Mouse (Mus musculus) kidney, embryonic 16.5 days (tissue): ENCODE results near the gene Scgn. TPM values are rescaled to one million over a fixed set of nuclear protein-coding genes. Genes with fewer than 3 reads are reported as not detected.

Experiments
- ATAC-seq: fragments of 200-750 bp; cut with Nextera tagmentation; 2 replicates; pipeline ENCODE4 v1.8.0; 2017; ENCODE audit warnings: moderate TSS enrichment; ENCODE audit not compliant: low FRiP score, low TSS enrichment
- H3K27ac ChIP-seq: fragments of 300-500 bp; sonication (generic); 2 replicates; pipeline ENCODE4 v1.5.1; 2014; ENCODE audit warnings: low read length
- H3K27me3 ChIP-seq: fragments of 300-500 bp; sonication (generic); 2 replicates; pipeline ENCODE4 v1.6.1; 2014; ENCODE audit warnings: low read length, control low read depth, mixed read lengths; ENCODE audit not compliant: insufficient read depth
- H3K36me3 ChIP-seq: fragments of 300-500 bp; sonication (generic); 2 replicates; pipeline ENCODE4 v1.6.1; 2014; ENCODE audit warnings: low read length, control low read depth, mixed read lengths; ENCODE audit not compliant: insufficient read depth
- H3K4me1 ChIP-seq: fragments of 300-500 bp; sonication (generic); 2 replicates; pipeline ENCODE4 v1.6.1; 2014; ENCODE audit warnings: low read length, control low read depth, mixed read lengths; ENCODE audit not compliant: insufficient read depth
- H3K4me2 ChIP-seq: fragments of 300-500 bp; sonication (generic); replicated peaks from 2 replicates; pipeline ENCODE4 v1.6.1; 2014; ENCODE audit warnings: low read depth, low read length
- H3K4me3 ChIP-seq: fragments of 300-500 bp; sonication (generic); 2 replicates; pipeline ENCODE4 v1.5.1; 2014; ENCODE audit warnings: mild to moderate bottlenecking, low read length
- H3K9ac ChIP-seq: fragments of 300-500 bp; sonication (generic); replicated peaks from 2 replicates; pipeline ENCODE4 v1.6.1; 2014; ENCODE audit warnings: low read length
- H3K9me3 ChIP-seq: fragments of 300-500 bp; sonication (generic); 2 replicates; pipeline ENCODE4 v1.6.1; 2016; ENCODE audit warnings: low read length, control low read depth
- WGBS: fragments of 180-500 bp; shearing (Covaris S2); extraction: QIAGEN DNeasy Blood & Tissue Kit; methylation state at CpG from one replicate; pipeline ENCODE4 v1.1.7; 2014; 5-methylcytosine and 5-hydroxymethylcytosine counted together
- polyA plus RNA-seq: library from polyadenylated mRNA; unstranded; fragments of >200 nt; fragmentation: Nextera tagmentation; extraction: Ambion mirVana; gene quantifications from 2 replicates; pipeline ENCODE4 v1.2.1, GENCODE M21; 2015

Gene Scgn
- 0.17 TPM in 1 of 2 replicates, not detected in the other for polyA plus RNA-seq

DNA sequence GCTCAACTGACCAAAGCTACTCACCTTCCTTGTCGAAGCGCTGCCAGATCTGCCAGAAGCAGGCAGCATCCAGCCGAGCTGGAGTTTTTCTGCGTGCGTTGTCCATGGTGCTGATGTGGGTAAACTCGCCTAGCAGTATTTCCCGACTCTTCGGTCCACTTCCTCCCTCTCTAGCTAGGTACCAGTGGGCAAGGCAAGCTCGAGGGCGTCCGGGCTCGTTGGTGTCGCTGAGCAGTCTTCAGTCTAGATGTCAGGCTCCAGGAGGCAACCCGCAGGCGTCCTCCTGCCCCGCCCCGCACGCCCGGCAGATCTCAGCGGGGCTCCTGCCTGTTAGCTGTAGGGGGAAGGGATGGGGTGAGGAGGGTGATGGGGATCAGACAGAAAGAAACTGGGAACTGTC, at the start of gene Scgn:
TSS of gene Scgn (minus strand) at position 287 of the 400 bp plus-strand sequence.
- 0 out of 2 replicates have a peak, but pooled peaks cover 3% of the 10 kb centered on the region for H3K4me1 ChIP-seq
- no peak within 1 kb of the TSS for H3K4me2 ChIP-seq
- peak; percentile 67; the same call in 1 of the 2 replicates for ATAC-seq
- no peak within 1 kb of the TSS for H3K4me3 ChIP-seq
- no peaks in the 10 kb centered on the region for H3K36me3 ChIP-seq
- H3K9ac ChIP-seq = no peak within 1 kb of the TSS
- H3K27ac ChIP-seq = no peak within 1 kb of the TSS
- 1% methylated on average over 20 of the region's 20 CpGs for WGBS
- H3K27me3 ChIP-seq = peaks cover 16% of the 10 kb centered on the region
- H3K9me3 ChIP-seq = no peaks in the 10 kb centered on the region

DNA sequence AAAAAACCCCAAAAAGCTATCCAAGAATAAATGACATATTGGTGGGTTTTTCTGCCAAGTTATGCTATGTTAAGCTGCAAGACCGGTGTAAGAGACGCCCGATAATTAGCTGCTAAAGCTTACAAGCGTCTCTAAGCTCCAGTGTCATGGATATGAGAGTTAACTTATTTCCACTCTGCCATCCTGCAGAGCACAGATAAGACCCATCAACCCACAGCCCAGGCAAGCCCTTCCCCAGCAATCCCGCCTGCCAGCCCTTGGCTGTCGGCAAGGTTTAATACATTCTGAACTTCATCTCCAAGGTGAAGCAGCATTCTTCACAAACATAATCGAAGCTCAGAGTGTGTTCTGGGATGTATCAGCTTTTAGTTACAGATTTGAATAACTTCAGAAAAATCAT, 49.2 kb upstream of the Scgn start:
- Histone ChIP-seq H3K27ac (no peak overlapping the region), H3K4me2 (no peak overlapping the region), H3K36me3 (peaks cover 16% of the 10 kb centered on the region; the same call in 1 of the 2 replicates), H3K27me3 (no peaks in the 10 kb centered on the region), H3K9ac (no peak overlapping the region), H3K4me1 (no peaks in the 10 kb centered on the region), H3K9me3 (no peaks in the 10 kb centered on the region), H3K4me3 (no peak overlapping the region)
- WGBS = 90% methylated on average over 7 of the region's 7 CpGs
- no peak for ATAC-seq

DNA sequence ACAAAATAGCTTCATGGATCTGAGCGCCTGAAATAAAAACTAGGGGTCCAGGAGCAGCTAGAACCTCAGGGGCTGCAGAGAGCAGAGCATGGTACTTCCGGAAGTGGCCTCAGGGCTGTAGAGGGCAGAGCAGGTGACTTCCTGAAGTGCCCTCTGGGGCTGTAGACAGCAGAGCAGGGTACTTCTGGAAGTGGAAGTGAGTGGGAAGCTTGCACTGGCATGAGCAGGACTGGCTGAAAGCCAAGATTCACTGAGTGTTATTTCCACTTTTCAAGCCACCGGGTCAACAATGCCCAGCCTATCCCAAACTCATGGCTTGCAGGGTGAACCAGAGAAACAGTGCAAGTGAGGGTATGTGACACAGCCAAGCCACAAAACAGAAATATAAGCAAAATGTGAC, 46.5 kb upstream of the Scgn start:
- Histone ChIP-seq H3K9me3 (no peaks in the 10 kb centered on the region), H3K27ac (no peak overlapping the region), H3K4me2 (no peak overlapping the region), H3K4me1 (no peaks in the 10 kb centered on the region), H3K27me3 (no peaks in the 10 kb centered on the region), H3K9ac (no peak overlapping the region), H3K36me3 (peaks cover 10% of the 10 kb centered on the region; the same call in 1 of the 2 replicates), H3K4me3 (no peak overlapping the region)
- 84% methylated on average over 3 of the region's 3 CpGs for WGBS
- ATAC-seq = no peak

DNA sequence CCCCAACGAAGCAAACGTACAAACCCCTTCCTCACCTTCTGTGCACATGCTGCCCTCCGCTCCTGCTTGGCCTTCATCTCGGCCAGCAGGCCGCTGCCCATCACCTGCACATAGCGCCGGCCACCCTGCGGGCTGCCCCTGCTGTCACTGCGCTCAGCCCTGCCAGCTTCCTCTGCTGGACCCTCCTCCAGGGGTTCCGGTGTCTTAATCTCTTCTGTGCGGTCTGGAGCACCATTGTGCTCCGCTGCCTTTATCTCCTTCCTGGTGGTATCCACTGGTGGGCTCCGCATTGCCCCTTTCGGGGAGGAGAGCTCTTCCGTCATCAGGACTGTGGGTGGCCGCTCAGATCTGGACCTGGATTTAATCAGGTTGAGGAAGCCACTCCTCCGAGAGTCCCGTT, 45.1 kb upstream of the Scgn start:
- H3K4me3 ChIP-seq = no peak overlapping the region
- no peak; the same call in 1 of the 2 replicates for ATAC-seq
- no peaks in the 10 kb centered on the region for H3K4me1 ChIP-seq
- no peak overlapping the region for H3K9ac ChIP-seq
- H3K9me3 ChIP-seq = no peaks in the 10 kb centered on the region
- WGBS = 84% methylated on average over 18 of the region's 18 CpGs
- H3K27me3 ChIP-seq = no peaks in the 10 kb centered on the region
- H3K27ac ChIP-seq = no peak overlapping the region
- H3K4me2 ChIP-seq = peak overlapping the region; percentile 10; the same call in 1 of the 2 replicates
- H3K36me3 ChIP-seq = peaks cover 4% of the 10 kb centered on the region; the same call in 1 of the 2 replicates

DNA sequence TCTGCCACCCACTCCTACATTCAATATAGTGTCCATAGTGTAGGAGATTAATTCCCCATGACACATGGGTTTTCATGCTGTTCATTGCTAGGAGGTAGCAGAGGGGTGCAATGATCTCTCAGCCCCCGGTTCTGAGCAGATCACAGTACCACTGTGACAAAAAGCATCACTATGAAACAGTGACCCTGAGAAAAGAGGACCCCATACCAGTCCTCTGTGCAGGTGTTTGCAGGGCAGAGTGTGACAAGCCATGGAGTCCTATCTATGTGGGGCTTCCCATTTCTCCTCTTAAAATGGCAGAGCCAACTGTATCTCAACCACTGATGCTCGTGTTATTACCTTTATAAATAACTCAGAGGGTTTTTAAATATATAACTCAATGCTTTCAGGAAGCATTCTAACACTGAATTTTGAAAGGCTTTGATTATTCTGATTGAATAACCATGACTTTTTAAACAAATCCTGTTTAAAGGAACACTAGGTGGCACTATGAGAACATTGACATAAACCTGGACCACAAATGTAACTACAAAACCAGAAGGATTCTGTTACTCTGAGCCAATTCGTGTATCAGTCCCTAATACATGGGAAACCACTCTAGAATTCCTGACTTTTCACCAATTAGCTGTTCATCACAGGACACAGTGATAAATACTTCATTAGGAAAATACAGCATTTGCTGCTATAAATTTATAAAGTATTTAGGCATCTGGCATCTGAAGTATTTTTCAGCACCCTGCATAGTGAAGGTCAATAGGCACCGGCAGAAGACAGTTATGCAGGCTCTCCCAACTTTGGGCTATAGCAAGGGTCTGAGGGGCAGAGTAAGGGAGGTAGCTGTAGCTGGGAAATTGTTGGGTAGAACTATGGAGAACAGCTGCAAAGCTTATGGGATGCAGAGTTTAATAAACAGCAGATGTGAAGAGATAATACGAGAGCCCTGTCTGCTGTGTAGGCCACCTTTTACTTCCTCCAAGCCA, 36.5 kb upstream of the Scgn start:
- Histone ChIP-seq H3K4me2 (no peak overlapping the region), H3K27me3 (no peaks in the 10 kb centered on the region), H3K4me3 (no peak overlapping the region), H3K9ac (no peak overlapping the region), H3K4me1 (no peaks in the 10 kb centered on the region), H3K9me3 (no peaks in the 10 kb centered on the region), H3K27ac (no peak overlapping the region), H3K36me3 (peaks cover 5% of the 10 kb centered on the region)
- ATAC-seq = no peak
- WGBS = 68% methylated on average over 5 of the region's 5 CpGs

DNA sequence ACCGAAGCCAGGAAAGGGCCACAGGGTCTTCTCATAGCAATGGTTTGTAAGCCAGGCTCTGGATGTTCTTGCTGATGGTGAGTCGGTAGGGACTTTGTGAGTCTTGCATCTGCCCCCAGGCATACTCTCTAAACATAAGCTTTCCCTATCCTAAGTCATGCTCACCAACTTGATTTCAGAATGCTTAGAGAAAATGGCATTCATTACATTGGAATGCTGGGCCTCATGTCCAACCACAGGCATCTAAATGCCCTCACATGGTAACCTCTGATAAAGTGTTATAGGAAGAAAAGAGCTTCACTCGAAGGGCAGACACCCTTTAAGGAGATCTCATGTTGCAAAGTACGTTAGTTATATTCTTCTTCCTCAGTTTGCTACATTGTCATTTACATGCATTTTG, 27.5 kb upstream of the Scgn start:
- Histone ChIP-seq H3K4me1 (no peaks in the 10 kb centered on the region), H3K36me3 (no peaks in the 10 kb centered on the region), H3K9me3 (no peaks in the 10 kb centered on the region), H3K27me3 (no peaks in the 10 kb centered on the region), H3K4me3 (no peak overlapping the region), H3K9ac (no peak overlapping the region), H3K27ac (no peak overlapping the region), H3K4me2 (no peak overlapping the region)
- no peak for ATAC-seq
- 92% methylated on average over 4 of the region's 4 CpGs for WGBS

DNA sequence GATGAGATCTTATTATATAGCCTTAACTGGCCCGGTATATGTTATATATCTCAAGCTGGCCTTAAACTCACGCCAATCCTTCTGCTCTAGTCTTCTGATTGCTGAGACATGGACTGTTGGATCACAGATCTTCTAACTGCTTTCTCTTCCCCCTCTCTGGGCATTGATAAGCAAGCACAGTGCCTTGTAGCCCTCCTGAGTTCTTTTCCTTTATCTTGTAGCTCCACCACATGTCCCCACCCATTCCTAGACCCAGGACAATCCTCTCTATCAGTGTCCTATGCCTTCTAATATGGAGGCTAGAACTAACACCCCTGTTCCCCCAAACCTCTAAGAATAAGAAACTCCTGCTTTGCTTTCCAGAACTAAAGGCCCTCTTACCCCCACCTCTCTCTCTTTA, 14.5 kb upstream of the Scgn start:
- Histone ChIP-seq H3K4me3 (no peak overlapping the region), H3K36me3 (no peaks in the 10 kb centered on the region), H3K9me3 (no peaks in the 10 kb centered on the region), H3K4me1 (no peaks in the 10 kb centered on the region), H3K9ac (no peak overlapping the region), H3K27ac (no peak overlapping the region), H3K27me3 (no peaks in the 10 kb centered on the region), H3K4me2 (no peak overlapping the region)
- no peak for ATAC-seq
- WGBS = 92% methylated on average over 2 of the region's 2 CpGs

DNA sequence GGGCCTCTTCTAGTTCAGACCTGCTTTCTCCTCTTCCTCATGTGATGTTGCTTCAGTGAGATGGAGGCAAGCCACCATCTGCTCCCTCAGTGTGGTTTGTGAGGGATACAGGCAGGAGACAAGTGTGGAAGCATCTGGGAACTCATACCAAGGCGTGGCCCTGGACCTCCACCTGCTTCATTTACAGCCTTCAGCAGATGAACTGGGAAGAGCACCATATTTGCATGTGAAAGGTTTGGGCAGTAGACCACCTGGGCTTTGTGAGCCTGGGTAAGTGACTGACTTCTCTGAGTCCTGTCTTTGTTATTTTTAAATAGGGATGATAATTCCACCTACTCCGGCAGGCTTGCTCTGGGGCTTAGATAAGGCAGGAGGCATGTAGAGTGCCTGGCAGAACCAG, 10.8 kb upstream of the Scgn start:
- Histone ChIP-seq H3K9ac (no peak overlapping the region), H3K27ac (no peak overlapping the region), H3K36me3 (no peaks in the 10 kb centered on the region), H3K4me3 (no peak overlapping the region), H3K4me1 (no peaks in the 10 kb centered on the region), H3K27me3 (no peaks in the 10 kb centered on the region), H3K4me2 (no peak overlapping the region), H3K9me3 (no peaks in the 10 kb centered on the region)
- 69% methylated on average over 2 of the region's 2 CpGs for WGBS
- ATAC-seq = no peak

DNA sequence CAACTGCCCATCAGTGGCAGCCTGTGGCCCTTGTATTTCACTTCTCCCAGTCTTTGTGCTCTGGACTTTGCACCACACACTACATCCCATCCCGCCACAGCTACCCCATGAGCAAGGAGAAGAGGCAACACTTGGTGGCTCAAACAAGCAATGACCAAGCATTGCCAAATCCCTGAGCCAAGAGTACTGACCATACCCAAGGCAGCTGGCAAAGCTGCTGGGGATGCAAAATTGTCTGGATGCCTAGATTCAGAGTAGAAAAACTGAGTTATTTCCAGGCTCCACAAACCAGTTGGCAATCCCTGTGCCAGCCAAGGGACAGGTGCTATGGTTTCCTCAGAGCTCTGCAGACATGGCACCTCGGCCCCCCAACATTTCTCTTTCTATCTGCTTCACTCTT, 10.1 kb upstream of the Scgn start:
- H3K9ac ChIP-seq = no peak overlapping the region
- no peak overlapping the region for H3K27ac ChIP-seq
- 91% methylated on average over 2 of the region's 2 CpGs for WGBS
- H3K4me2 ChIP-seq = no peak overlapping the region
- H3K36me3 ChIP-seq = no peaks in the 10 kb centered on the region
- H3K27me3 ChIP-seq = no peaks in the 10 kb centered on the region
- no peak for ATAC-seq
- H3K9me3 ChIP-seq = no peaks in the 10 kb centered on the region
- H3K4me3 ChIP-seq = no peak overlapping the region
- no peaks in the 10 kb centered on the region for H3K4me1 ChIP-seq

DNA sequence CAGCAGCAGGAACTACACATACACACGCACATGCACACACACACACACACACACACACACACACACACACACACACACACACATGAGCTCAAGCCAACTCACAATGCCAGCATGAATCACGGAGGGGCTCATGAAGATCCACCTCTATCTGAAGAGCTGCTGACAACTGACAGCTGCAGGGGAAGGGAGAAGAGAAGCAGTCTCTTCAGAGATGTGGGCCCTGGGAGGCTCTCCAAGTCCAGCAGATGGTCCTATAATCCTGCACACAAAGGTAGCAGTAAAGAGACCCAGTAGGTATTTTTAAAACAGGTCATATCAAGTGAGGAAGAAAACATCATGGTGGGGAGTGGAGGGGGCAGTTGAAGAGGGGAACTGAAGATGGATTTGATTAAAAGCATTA, 7.8 kb upstream of the Scgn start:
- no peak for ATAC-seq
- Histone ChIP-seq H3K4me3 (no peak overlapping the region), H3K36me3 (no peaks in the 10 kb centered on the region), H3K27ac (no peak overlapping the region), H3K9me3 (no peaks in the 10 kb centered on the region), H3K4me1 (no peaks in the 10 kb centered on the region), H3K4me2 (no peak overlapping the region), H3K9ac (no peak overlapping the region), H3K27me3 (no peaks in the 10 kb centered on the region; the same call in 1 of the 2 replicates)
- 79% methylated on average over 2 of the region's 2 CpGs for WGBS
